Mouse (Mus musculus): ENCODE measurements around the gene Mstn.

- TF ChIP-seq CTCF (IDR thresholded peaks at IDR 0.05; ENCODE audit: control insufficient read depth, insufficient read depth, low read length) (no peak), POLR2A (IDR thresholded peaks at IDR 0.05; ENCODE audit: borderline replicate concordance, control insufficient read depth, low read depth, low read length) (no peak)
Observed at GRCm38 (mm10) chr1:53110561-53110960, 49.1 kb downstream of the Mstn start.

Measured in bone marrow, adult 2 months (tissue).